Mouse (Mus musculus) lung, postnatal 0 days (tissue): ENCODE data around the gene Aup1.

Experiments used
- CTCF ChIP-seq: IDR thresholded peaks from 2 replicates; pipeline ENCODE4 v1.5.1; 2016; ENCODE audit warnings: antibody characterized with exemption, mild to moderate bottlenecking
- EP300 ChIP-seq: IDR thresholded peaks from 2 replicates; pipeline ENCODE4 v1.6.1; 2016; ENCODE audit warnings: antibody characterized with exemption, mild to moderate bottlenecking, control low read depth

DNA sequence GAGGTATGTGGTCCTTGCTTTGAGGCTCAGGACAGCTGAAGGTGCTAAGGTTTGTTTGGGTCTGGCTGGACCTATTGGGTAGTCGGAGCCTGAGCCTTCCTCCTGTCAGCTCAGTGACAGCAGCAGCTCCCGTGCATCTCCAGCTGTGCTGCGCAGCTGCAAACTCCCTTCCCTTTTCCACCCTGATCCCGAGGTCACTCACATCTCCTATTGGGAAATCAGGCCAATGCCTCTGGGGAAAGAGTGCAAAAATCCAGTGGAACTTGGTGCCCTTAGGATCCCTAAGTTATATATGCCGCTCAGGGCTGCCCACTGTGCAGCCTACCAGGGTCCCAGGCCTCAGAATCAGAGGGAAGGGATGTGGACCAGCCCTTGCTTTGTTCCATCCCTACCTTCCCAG, 29.2 kb downstream of the Aup1 start:
- TF ChIP-seq CTCF, result no peak
- TF ChIP-seq EP300, result no peak
